Mouse (Mus musculus): ENCODE measurements around the gene Il13ra1. TPM values are rescaled to one million over a fixed set of nuclear protein-coding genes. Genes with fewer than 3 reads are reported as not detected.

Il13ra1 gene
- total RNA-seq (2021): 10 to 100 TPM in 1 of 2 experiments, 1 to 10 TPM in 1; 10.0 to 13.0 TPM
- long read RNA-seq, experiment 1, transcript Il13ra1-201 (11 exons, 3,712 nt): major isoform, 5 of 5 reads
- long read RNA-seq, experiment 1, partial matches to known transcripts: 0 of 5 reads
- long read RNA-seq, experiment 1, other reads (novel, unspliced or antisense): 0 of 5 reads
- long read RNA-seq, experiment 2, transcript Il13ra1-201 (11 exons, 3,712 nt): major isoform, 8 of 10 reads
- long read RNA-seq, experiment 2, partial matches to known transcripts: 0 of 10 reads
- long read RNA-seq, experiment 2, other reads (novel, unspliced or antisense): 2 of 10 reads

DNA sequence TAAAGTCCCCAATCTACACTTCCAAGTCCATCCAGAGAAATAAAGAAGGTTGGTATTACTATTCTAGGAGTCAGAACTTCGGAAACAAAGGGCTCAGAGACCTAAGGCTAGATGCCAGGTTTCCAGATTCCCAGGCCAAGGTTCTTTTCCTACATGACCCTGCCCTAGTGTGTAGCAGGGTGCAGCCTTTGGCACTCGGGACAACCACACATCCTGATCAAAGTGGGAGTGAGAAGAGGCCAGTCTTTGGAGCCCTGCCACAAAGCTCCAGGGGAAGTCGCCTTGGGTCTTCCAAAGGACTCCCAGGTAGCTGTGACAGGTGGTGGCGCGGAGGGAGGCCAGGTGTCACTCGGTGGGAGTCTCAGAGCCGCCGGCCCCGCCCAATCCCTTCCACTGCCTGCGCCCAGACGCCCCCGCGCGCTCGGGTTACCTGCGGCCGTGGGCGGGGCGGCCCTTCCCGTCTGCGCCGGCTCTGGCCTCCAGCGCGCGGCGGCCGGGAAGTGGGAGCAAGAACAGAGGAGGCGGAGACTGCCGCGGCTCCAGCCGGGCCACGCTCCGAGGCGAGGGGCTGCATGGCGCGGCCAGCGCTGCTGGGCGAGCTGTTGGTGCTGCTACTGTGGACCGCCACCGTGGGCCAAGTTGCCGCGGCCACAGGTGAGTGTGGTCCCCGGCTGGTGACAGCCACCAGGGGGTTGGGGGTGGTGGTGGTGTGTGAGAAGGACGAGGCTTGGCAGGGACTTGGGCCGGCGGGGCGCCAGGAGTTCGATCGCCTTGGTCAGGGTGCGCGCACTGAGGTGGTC lies at the start of gene Il13ra1:
TSS of gene Il13ra1 (plus strand) at position 489 of the 800 bp plus-strand sequence.
- peak; percentile 2 to 3 for DNase-seq (ENCODE audit: low spot score in 2 of 2)

DNA sequence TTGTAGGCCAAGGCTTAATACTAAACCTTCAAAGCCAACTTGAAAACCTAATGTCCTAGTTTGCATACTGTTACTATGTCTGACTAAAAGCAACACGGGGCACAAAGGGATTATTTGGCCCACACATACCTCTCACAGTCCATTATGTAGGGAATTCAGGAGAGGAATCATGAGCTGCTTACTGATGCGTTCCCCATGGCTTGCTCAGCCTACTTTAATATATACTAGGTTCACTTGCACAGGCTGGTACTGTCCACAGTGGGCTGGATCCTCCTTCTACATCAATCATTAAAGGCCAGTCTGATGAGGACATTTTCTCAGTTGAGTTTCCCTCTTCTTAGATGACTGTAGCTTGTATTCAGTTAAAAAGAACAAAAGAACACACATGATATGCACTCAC lies 37.9 kb upstream of the Il13ra1 start:
- DNase-seq (ENCODE audit: low spot score in 2 of 2): no peak

DNA sequence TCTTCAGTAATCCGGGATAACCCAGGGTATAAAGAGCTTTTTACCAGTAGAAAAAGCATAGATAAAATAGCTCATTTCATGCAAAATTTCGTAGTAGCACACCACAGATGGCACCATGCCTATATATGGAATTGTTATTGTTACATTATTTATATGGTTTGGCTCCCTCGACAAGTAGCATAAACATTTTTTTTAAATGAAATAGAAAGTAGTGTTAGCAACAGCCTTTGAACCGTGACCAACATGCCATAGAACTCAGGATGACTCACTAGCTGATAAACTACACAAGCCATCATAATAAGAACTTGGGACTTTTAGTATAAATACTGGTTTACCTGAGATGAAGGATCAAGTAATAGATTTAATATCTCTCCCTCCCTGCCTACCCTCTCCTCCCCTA lies 34.7 kb upstream of the Il13ra1 start:
- DNase-seq (ENCODE audit: low spot score in 2 of 2): no peak

DNA sequence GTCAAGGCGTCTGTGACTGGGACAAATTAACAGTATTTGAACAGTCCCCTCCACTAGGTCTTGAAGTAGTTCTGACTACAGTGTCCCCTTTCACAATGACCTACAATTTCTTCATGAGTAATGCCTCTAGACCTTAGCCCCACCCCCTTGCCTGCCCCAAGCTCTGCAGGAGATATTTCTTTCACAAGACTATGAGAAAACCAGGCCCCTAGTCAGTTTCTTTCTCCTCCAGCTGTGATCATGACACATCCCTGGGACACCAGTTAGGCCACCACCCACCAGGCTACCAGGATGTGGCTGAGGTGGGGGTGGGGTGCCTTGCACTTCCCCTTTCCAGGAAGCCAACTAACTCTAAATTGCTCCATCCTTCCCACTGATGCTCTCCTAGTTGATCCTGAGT lies 29.0 kb upstream of the Il13ra1 start:
- DNase-seq (ENCODE audit: low spot score in 2 of 2): no peak

DNA sequence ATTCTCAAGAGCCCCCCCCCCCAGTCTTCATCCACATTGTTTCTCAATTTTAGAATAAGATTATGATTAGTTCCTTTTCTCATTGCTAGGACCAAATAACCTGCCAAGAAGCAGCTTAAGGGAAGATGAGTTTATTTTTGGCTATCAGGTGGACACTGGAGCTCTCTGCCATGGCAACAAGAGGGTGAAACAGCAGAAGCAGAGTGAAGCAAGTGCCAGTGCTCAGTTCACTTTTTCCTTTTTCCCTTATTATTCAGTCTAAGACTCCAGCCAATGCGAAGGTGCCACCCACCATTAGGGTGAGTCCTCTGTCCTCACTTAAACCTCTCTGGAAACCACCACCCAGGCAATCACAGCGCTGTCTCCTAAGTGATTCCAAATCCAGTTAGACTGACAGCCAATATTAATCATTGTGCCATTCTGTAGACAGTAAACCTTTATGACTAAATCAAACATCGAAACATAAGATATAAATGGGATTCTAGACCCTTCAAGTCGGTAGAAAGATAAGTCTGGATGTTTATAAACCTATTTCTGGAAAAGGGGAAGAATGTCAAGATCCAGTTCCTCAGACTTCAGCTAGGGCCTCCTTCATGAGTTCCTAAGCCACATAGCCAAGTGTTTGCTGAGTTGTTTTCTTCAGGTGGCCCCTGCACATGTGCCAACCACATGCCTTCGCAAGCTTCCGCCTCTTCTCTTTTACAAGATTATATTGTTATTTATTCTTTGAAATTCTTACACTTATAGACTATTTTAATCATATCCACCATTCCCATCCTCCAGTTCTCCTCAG lies 23.2 kb upstream of the Il13ra1 start:
- no peak for DNase-seq (ENCODE audit: low spot score in 2 of 2)

DNA sequence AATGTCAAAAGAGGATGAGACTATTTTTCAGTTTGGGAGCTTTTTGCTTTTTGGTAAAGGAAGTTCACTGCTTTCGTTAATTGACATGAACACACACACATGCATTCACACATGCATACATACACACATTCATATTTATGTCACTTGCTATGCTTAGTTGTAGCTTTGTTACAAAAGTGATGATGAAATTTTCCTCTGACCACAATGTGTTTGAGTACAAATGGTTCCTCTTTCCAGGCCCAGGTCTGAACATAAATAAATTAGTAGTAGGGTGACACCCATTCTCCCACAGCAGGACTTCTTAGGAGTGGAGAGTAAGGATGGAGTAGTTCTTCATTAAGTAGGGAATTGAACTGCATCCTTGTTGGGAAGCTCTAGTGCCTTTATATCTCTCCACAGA lies 11.0 kb upstream of the Il13ra1 start:
- no peak for DNase-seq (ENCODE audit: low spot score in 2 of 2)

DNA sequence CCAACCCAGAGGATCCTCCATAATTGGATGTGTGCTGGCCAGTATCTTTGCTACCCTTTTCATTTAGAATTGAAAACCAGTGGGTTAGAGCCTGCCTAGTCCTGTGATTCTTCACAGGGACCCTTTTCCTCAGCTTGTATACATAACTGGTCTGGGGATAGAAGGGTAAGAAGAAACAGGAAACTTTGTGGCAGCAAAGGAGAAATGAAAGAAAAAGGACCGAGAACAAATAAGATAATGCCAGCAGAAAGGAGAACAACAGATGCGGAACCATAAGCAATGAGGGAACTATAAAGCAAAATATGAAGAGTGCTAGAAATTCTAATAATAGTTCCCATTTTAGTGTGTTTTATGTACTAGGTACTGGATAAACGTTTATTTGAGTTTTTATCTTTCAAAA lies 10.6 kb upstream of the Il13ra1 start:
- no peak for DNase-seq (ENCODE audit: low spot score in 2 of 2)

DNA sequence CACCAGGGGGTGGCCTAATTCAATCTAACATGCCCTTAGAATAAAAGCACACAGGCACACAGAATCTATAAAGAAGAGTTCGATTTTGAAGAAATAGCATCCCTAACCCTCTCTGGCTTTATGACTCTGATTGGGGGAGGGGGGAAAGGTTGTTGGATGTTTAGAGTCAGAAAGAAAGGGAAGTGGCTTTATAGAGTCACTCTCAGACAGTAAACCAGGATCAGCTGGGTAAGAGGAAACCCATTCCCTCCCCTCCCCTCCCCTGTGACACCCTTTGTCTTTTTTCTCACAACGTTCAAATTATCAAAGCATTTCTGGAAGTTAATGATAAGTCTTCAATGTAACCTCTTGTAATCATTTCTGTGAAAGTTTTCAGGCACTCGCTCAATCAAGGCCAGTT lies 3.3 kb upstream of the Il13ra1 start:
- no peak for DNase-seq (ENCODE audit: low spot score in 2 of 2)

DNA sequence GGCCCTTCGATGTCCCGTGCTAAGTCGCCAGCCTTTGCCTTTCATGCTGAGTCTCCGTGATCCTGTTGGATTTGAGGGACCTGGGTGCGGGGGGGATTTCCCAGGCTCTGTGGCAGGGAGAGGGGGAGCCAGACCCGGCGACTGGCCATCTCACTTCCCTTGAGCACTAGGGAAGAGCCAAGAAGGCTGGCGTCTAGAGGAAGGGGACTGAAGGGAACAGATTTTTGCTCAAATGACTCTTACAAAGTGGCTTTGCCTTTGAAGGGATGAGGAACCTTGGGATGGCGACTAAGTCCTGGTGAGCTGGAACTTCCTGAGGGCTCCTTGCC lies 476 bp downstream of the Il13ra1 start:
- no peak for DNase-seq (ENCODE audit: low spot score in 2 of 2)

DNA sequence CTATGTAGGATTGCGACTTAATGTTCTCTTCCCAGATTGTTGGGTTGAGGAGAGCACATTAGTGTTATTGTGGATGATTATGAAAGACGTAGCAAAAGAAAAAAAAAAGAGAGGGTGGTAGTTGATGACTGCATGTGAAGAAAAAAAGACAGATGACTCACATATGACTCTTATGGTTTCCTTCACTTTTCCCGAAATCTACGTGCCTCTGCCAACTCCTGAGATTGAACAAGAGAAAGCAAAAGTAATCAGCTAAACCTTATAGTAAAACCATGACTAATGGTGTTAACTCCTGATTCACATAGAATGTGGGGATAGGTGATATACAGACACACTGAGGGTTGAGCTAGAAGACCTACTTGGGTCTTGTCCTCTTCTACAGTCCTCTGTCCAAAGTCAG lies 3.3 kb downstream of the Il13ra1 start:
- DNase-seq (ENCODE audit: low spot score in 2 of 2): no peak

DNA sequence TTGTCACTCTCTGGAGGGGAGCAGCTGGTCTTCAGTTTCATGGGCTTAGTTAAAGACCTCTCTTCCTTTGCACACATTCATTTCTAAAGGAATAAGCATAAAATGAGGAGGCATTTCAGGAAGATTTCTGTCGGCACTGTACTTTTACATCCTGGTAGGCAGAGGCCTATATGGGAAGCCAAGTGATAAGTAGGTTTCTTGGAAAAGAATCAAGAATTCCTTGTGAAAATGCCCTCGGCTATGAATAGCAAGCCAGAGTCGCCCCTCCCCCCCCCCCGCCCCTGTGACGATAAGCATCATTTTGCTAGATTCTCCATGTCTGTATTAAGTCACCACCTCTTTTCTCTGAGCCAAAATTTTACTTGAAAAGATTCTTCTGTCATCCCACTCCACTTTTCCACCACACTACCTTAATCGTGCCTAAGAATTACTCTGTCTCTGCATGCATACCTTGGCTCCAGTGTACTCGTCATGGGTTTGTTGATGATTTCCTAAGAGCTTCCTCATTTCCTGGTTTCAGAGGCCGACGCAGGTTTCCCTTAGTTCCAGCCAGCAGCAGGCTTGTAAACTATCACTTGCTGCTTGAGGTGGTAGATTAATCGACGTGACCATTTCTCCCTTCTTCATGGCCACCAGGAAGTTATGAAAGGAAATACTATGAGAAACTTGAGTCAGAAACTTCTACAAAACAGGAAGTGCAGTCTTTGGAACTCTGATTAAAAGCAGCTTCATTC lies 17.3 kb downstream of the Il13ra1 start:
- no peak for DNase-seq (ENCODE audit: low spot score in 2 of 2)

DNA sequence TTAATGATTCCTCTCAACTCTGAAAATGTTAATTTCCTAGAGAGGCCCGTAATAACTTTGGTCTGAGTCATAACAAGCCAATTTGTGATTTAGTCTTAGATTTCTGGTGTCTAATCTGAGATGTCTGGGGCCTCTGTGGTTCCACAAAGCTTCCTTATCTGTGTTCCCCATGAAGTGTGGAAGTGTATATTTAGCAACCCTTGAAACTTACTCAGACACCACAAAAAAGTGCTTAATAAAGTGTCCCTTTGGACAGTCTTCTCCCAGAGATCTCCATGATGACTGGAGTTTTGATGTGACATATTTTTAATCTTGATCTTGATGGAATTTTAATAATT lies 17.8 kb downstream of the Il13ra1 start:
- no peak for DNase-seq (ENCODE audit: low spot score in 2 of 2)

DNA sequence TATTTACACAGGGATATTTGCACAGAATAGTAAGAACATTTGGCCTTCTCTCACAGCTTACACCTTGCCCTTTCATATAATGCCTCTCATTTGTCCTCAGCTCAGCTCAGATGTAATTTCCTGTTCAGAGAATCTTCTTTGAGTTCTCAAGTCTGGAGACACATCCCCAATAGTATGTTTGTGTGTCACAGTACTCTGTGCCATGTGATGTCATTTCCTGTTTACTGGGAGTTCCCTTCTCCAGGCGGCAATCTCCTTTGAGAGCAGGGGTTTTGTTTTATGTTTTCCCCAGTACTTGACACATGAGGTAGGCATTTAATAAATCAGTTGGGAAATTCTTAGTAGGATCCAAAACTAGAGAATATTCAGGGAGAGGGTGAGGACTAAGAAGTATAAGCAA lies 24.4 kb downstream of the Il13ra1 start:
- DNase-seq (ENCODE audit: low spot score in 2 of 2): no peak

DNA sequence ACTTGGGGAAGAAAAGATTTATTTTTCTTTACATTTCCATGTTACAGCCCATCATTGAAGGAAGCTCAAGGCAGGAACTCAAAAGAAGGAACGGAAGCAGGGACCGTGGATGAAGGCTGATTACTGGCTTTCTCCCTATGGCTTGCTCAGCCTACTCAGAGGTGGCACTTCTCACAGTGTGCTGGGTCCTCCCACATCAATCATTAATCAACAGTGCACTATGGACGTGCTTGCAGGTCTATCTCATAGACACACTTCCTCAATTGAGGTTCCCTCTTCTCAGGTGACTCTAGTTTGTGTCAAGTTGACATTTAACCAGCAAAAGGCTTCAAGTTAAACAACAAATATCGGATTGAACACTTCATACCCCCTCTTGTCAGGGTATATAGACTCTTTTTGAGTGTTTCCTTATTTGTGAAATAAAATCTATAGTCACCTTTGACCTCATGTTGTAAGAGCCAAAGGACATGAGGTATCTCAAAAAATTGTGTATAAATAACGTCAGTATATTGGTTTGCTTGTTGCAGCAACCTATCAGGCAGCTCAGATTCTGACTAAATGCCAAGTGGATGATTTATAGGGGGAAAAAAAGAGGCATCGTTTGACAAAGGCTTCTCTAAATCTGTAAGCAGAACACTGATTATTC lies 30.2 kb downstream of the Il13ra1 start:
- DNase-seq (ENCODE audit: low spot score in 2 of 2): no peak

DNA sequence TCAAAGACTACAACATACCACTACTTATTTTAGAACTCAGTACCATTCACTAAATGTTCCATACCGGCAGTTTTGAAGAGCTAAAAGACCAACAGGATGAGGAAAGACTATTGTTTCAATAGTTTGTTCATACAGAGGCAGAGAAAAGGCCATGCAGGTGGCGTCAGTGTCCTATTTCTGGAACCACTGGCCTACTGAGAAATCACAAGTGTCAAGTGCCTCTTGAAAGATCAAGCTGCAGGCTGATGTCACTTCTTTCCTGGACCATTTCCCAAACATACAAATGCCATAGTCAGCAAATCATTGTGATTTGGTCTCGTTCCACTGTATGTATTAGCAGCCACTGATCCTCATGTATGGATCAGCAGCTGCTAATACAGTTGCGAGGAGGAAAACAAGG lies 34.8 kb downstream of the Il13ra1 start:
- DNase-seq (ENCODE audit: low spot score in 2 of 2): no peak

DNA sequence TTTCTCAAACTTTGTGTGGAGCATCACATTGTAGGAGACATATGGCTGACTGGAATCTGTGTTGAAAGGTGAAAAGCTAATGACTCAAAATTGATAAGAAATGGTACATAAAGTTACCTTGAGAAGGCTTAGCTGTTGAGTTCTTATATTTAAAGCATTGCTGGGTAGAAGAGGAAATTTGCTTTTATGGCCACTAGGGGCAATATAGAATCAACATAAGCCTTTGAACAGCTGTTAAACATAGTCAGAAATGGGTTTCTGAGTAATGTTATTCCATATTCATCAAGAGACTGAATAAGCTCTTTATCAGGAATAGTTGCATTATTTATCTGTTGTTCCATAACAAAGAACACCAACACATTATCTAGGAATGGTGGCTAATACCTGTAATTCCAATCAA lies 38.2 kb downstream of the Il13ra1 start:
- no peak for DNase-seq (ENCODE audit: low spot score in 2 of 2)

DNA sequence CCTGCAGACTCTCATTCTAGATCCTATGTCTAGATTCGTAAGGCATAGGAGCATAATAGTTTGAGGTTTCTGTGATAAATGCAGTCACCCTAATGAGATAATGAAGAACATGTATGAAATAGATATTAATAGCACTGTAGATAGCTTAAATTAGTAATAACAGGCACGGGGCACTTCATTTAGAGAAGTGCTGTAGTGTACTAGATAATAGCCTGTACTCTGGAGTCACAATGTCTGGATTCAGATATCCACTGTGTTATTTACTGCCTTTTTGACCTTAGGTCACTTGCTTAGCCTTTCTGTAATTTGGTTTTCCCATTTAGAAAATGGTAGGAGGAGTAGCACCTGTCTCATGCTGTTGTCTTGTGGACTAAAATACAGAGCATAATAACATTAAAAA lies 44.8 kb downstream of the Il13ra1 start:
- no peak for DNase-seq (ENCODE audit: low spot score in 2 of 2)

DNA sequence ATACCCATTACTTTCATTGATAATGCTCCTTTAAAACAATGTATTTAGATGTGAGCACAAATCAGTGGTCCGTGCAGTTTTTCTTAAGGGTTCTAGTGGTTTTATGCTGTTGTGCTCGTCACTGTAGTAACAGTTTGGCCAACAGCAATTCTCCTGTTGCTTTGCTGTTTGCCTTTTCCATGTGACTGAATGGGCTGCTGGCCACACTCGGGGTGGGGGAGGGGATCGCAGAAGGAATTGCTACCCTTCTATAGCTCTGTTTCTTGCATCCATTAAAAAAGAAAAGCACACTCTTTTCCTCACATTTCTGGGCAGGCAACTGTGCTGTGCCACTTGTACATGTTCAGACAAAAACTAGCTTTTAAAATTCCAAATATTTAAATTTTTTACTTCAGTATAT lies 49.7 kb downstream of the Il13ra1 start:
- DNase-seq (ENCODE audit: low spot score in 2 of 2): no peak

DNA sequence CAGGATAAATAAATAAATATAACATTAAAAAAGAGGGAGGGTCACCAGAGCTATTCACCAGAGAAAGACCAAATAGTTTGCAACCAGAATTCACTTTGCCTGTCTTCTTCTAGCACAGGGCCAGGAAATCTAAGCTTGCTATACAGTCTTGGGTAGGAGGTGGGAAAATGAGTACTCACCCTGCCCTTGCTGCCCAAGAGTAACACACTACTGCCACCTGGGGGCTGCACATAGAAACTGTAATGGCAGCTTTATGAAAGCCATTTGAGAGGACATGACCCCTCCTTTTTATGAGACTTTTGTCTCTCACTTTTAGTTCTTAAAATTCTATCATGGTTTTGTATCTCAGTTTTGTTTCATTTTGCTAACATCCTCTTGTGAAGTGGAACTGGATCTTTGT lies 71.7 kb downstream of the Il13ra1 start:
- peak in 1 of 2 experiments; percentile 5 for DNase-seq (ENCODE audit: low spot score in 2 of 2)

DNA sequence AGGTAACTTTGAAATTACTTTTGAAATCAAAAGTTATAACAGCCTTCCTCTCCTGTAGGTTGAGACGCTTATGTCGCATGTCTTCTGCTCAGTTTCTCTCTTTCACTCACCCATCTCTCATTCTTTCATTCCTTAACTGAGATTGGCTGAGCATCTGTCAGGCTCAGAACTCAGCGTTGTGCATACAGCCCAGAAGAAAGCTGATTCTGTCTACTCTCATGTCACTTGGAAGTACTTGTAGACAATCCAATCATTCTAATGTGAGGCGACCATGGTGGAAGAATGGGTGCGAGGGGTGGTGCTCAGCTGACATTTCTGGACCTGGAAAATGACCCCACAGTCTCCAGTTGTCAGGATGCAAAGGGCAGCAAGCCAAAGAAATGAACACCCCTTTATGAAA lies 74.1 kb downstream of the Il13ra1 start:
- no peak for DNase-seq (ENCODE audit: low spot score in 2 of 2)

DNA sequence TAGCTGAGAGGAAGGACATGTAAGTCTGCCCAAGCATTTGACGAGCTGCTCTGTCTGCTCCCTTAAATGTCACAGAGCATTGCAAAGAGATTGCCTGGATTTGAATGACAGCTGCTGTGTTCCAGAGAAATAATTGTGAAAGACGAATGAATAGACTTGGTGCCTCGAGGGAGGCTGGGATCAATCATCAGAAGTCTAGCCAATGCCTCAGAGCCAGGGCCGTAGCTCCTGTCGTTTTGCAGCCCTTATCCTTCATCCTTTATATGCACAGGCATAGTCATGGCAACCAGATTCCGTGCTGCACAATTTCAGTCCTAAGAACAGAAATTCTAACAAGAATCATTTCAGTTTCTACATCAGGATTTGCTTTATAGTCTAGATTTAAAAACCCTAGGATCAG lies 74.5 kb downstream of the Il13ra1 start:
- no peak for DNase-seq (ENCODE audit: low spot score in 2 of 2)

Measured in adrenal gland, postnatal 4 days (tissue).